Mouse (Mus musculus) skeletal muscle tissue, adult 2 months (tissue): ENCODE measurements around the gene Agfg2.
A peak's percentile ranks its signal among the peaks of the same experiment; 100 is the strongest.

Source experiments
- DNase-seq: peaks from one replicate; pipeline ENCODE4 v3.0.0-alpha.2; 2012; ENCODE audit warnings: low read depth, low spot score

Gene Agfg2

GRCm38 (mm10) chr5:137610056-137610455, 74.5 kb downstream of the Agfg2 start:
- DNase-seq: no peak

- no peak for DNase-seq
Measured at GRCm38 (mm10) chr5:137609292-137609691, 75.2 kb downstream of the Agfg2 start.

- DNase-seq: no peak
Measured at GRCm38 (mm10) chr5:137608654-137609190, 75.8 kb downstream of the Agfg2 start.

- no peak for DNase-seq
Measured at GRCm38 (mm10) chr5:137607860-137608653, 76.5 kb downstream of the Agfg2 start.

- peak; percentile 27 for DNase-seq
Measured at GRCm38 (mm10) chr5:137601365-137601729, 83.2 kb downstream of the Agfg2 start.

GRCm38 (mm10) chr5:137600619-137601364, 83.7 kb downstream of the Agfg2 start, which contains the start of gene Mospd3:
Gene Mospd3 (minus strand): TSS chr5:137601058.
- DNase-seq: peak; percentile 97
